Mouse (Mus musculus): ENCODE results near the gene Zfyve28.

Zfyve28 gene

GRCm38 (mm10) chr5:34286516-34286915, 1.7 kb downstream of the Zfyve28 start:
- no peak for DNase-seq (ENCODE audit: low spot score)

- DNase-seq (ENCODE audit: low spot score): no peak
Measured at GRCm38 (mm10) chr5:34285285-34285684, 3.0 kb downstream of the Zfyve28 start.

GRCm38 (mm10) chr5:34284156-34284750, 4.0 kb downstream of the Zfyve28 start:
- no peak for DNase-seq (ENCODE audit: low spot score)

- no peak for DNase-seq (ENCODE audit: low spot score)
Measured at GRCm38 (mm10) chr5:34283355-34283754, 4.9 kb downstream of the Zfyve28 start.

GRCm38 (mm10) chr5:34280976-34281375, 7.3 kb downstream of the Zfyve28 start:
- no peak for DNase-seq (ENCODE audit: low spot score)

GRCm38 (mm10) chr5:34279214-34279613, 9.0 kb downstream of the Zfyve28 start:
- DNase-seq (ENCODE audit: low spot score): no peak

- no peak for DNase-seq (ENCODE audit: low spot score)
Measured at GRCm38 (mm10) chr5:34278058-34278457, 10.2 kb downstream of the Zfyve28 start.

- no peak for DNase-seq (ENCODE audit: low spot score)
Measured at GRCm38 (mm10) chr5:34276746-34277145, 11.5 kb downstream of the Zfyve28 start.

GRCm38 (mm10) chr5:34276191-34276590, 12.1 kb downstream of the Zfyve28 start:
- no peak for DNase-seq (ENCODE audit: low spot score)

- no peak for DNase-seq (ENCODE audit: low spot score)
Measured at GRCm38 (mm10) chr5:34274676-34275293, 13.5 kb downstream of the Zfyve28 start.

GRCm38 (mm10) chr5:34274268-34274667, 14.0 kb downstream of the Zfyve28 start:
- DNase-seq (ENCODE audit: low spot score): no peak

GRCm38 (mm10) chr5:34273251-34273681, 15.0 kb downstream of the Zfyve28 start:
- no peak for DNase-seq (ENCODE audit: low spot score)

- no peak for DNase-seq (ENCODE audit: low spot score)
Measured at GRCm38 (mm10) chr5:34271743-34272142, 16.5 kb downstream of the Zfyve28 start.

- DNase-seq (ENCODE audit: low spot score): no peak
Measured at GRCm38 (mm10) chr5:34269921-34270465, 18.3 kb downstream of the Zfyve28 start.

- no peak for DNase-seq (ENCODE audit: low spot score)
Measured at GRCm38 (mm10) chr5:34269197-34269920, 18.9 kb downstream of the Zfyve28 start.

- DNase-seq (ENCODE audit: low spot score): no peak
Measured at GRCm38 (mm10) chr5:34266065-34266464, 22.2 kb downstream of the Zfyve28 start.

GRCm38 (mm10) chr5:34259172-34259816, 29.0 kb downstream of the Zfyve28 start:
- DNase-seq (ENCODE audit: low spot score): no peak

GRCm38 (mm10) chr5:34255189-34255588, 33.1 kb downstream of the Zfyve28 start:
- no peak for DNase-seq (ENCODE audit: low spot score)

- DNase-seq (ENCODE audit: low spot score): no peak
Measured at GRCm38 (mm10) chr5:34254309-34254708, 33.9 kb downstream of the Zfyve28 start.

- DNase-seq (ENCODE audit: low spot score): no peak
Measured at GRCm38 (mm10) chr5:34252967-34253519, 35.2 kb downstream of the Zfyve28 start.

- no peak for DNase-seq (ENCODE audit: low spot score)
Measured at GRCm38 (mm10) chr5:34252307-34252966, 35.8 kb downstream of the Zfyve28 start.

- no peak for DNase-seq (ENCODE audit: low spot score)
Measured at GRCm38 (mm10) chr5:34251794-34252193, 36.5 kb downstream of the Zfyve28 start.
